Mouse (Mus musculus): ENCODE data around the gene Phrf1. TPM values are rescaled to one million over a fixed set of nuclear protein-coding genes. Genes with fewer than 3 reads are reported as not detected.

Gene Phrf1
- polyA plus RNA-seq, 1 experiment from 2014 or later, result 96.1 TPM

DNA sequence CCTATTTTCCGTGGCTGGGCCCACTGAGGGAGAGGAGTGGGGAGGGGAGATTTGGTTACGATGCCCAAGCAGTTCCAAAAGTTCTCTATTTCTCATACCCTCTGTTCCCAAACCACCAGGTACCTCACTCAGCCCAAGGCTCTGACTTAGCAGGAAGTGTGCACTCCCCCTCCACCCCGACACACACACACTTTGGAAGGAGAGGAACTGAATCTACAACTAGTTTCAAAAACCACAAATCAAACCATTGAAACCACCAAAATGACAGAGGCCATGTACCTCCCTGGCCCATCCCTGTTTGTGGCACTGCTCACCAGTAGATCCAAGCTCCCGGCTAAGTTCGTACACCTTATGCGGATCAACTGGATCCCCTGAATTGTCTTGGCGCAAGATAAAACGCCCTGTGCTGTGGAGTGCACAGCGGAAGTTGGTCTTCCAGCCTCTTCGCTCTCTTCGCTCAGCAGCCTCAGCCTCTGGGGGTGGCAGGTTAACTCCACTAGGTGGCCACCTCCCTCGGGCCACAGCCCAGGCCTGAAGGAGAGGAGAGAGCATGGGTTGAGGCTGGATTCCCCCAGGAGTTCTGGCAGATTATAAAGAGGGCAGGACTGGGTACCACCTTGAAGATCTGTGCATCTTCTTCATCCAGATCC is 36.3 kb downstream of the Phrf1 start:
- H3K4me3 ChIP-seq (replicated peaks; ENCODE audit: low read length), result no peak overlapping the region
- H3K9me3 ChIP-seq (ENCODE audit: control insufficient read depth, low read length), result no peaks in the 10 kb centered on the region
- peaks cover 30% of the 10 kb centered on the region for H3K36me3 ChIP-seq (ENCODE audit: control insufficient read depth, insufficient read depth)
- WGBS, result 37% methylated on average over 12 of the region's 12 CpGs
- no peak overlapping the region for H3K4me2 ChIP-seq (ENCODE audit: low read length)
- H3K27ac ChIP-seq (ENCODE audit: low read length), result no peak overlapping the region
- H3K9ac ChIP-seq (replicated peaks; ENCODE audit: low read depth, low read length), result no peak overlapping the region
- peak; percentile 64 for ATAC-seq
- no peaks in the 10 kb centered on the region for H3K27me3 ChIP-seq (replicated peaks; ENCODE audit: control insufficient read depth, insufficient read depth, low read length)
- H3K4me1 ChIP-seq (replicated peaks; ENCODE audit: control insufficient read depth, insufficient read depth, low read length), result peaks cover 5% of the 10 kb centered on the region

DNA sequence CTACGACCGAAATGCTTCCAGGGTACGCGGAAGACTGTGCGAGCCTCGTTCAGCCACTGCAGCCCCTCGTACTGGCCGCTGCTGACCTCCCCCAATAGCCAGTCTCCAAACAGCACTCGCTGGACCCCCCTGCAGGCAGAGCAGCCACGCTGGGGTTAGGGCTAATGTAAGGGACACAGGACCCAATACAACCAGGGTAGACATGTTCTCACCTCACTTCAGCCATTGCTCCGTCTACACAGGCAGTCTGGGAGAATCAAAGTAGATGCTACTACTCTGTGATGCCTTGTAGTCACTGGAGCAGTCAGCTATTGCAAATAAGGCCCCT is 36.8 kb downstream of the Phrf1 start:
- Histone ChIP-seq H3K36me3 (ENCODE audit: control insufficient read depth, insufficient read depth) (peaks cover 26% of the 10 kb centered on the region), H3K9me3 (ENCODE audit: control insufficient read depth, low read length) (no peaks in the 10 kb centered on the region), H3K27me3 (replicated peaks; ENCODE audit: control insufficient read depth, insufficient read depth, low read length) (no peaks in the 10 kb centered on the region), H3K9ac (replicated peaks; ENCODE audit: low read depth, low read length) (no peak overlapping the region), H3K4me2 (ENCODE audit: low read length) (no peak overlapping the region), H3K4me3 (replicated peaks; ENCODE audit: low read length) (no peak overlapping the region), H3K27ac (ENCODE audit: low read length) (no peak overlapping the region), H3K4me1 (replicated peaks; ENCODE audit: control insufficient read depth, insufficient read depth, low read length) (peaks cover 5% of the 10 kb centered on the region)
- 39% methylated on average over 11 of the region's 11 CpGs for WGBS
- 0 out of 2 replicates have a peak, but pooled peaks have one; percentile 16 for ATAC-seq

DNA sequence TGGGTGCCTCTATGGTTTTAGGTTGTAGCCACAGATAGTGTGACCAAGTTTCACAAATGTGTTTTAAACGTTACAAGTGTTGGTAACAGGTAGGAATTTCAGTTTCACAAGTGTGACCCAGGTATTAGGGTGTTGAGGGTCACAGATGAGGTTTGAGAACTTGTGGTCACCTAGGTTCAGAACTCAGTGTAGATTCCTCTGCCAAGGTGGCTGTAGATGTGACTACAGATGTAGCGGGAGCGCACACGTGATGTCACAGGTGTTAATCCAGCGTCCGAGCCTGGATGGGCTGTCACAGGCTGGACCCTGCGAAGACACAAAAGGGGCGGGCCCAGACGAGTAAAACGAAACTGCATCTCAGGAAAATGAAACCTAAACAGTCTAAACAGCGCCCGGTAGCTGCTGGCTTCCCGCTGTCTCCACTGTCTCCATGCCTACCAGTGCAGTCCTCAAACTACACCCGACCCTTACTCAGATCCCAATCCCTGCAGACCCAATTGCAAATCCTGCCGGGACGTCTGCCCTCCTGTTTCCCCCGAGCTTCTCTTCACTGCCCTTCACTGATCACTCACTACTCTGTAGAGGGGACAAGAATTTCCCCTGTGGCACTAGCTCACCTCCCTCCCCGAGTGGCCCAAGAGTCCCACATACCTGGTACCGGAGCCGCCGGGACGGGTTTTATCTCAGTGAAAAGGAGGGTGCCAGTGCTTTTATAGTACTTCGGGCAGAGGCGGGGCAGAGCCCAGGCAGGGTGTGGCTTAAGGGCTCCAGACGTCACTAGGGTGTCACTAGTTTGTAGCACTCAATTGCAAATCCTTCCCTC is 37.4 kb downstream of the Phrf1 start, which contains the start of gene Irf7:
Gene Irf7, minus strand, starts transcription at position 743 of the 823 bp plus-strand sequence.
- H3K27me3 ChIP-seq (replicated peaks; ENCODE audit: control insufficient read depth, insufficient read depth, low read length), result no peaks in the 10 kb centered on the region
- WGBS, result 10% methylated on average over 25 of the region's 25 CpGs
- ATAC-seq, result no peak
- no peaks in the 10 kb centered on the region for H3K9me3 ChIP-seq (ENCODE audit: control insufficient read depth, low read length)
- H3K9ac ChIP-seq (replicated peaks; ENCODE audit: low read depth, low read length), result peak within 1 kb of the TSS; percentile 51
- H3K27ac ChIP-seq (ENCODE audit: low read length), result no peak within 1 kb of the TSS
- H3K4me2 ChIP-seq (ENCODE audit: low read length), result peak within 1 kb of the TSS; percentile 56
- peaks cover 5% of the 10 kb centered on the region for H3K4me1 ChIP-seq (replicated peaks; ENCODE audit: control insufficient read depth, insufficient read depth, low read length)
- peaks cover 24% of the 10 kb centered on the region for H3K36me3 ChIP-seq (ENCODE audit: control insufficient read depth, insufficient read depth)
- H3K4me3 ChIP-seq (replicated peaks; ENCODE audit: low read length), result peak within 1 kb of the TSS; percentile 36

DNA sequence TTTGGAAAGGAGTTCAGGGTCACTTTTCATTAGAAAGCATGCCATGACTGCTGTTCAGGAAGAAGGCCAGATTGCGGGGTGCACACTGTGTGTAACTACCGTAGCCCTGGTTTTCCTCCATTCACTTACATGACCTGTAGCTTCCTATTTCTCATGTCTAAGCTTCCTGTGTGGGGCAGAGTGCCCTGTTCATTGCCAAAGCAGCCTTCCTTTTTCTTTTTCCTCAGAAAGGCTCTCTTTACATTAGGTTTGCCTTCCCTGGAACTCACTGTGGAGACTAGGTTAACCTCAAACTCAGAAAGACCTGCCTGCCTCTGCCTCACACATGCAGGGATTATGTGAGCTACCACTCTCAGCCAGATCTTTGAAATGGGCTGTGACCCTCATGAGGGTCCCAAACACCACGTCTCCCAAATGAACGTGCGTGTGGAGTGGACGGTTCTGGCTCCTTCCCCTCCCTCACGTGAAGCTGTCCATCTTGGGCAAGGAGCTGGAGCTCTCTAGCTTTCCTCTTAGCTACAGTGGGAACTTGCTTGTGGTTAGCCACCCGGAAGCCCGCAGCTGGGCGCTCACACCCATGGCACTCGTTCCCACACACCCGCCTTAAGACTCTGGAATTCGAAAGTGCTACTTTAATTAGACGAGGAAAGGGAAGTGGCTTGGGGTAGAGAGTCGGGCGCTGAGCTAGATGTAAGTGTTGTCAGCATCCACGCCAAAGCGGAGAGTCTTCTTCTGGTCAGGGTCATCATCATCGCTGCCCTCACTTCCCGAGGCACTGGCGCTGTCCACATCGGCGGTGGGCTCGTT is 40.1 kb downstream of the Phrf1 start:
- Histone ChIP-seq H3K4me1 (replicated peaks; ENCODE audit: control insufficient read depth, insufficient read depth, low read length) (peaks cover 5% of the 10 kb centered on the region), H3K4me2 (ENCODE audit: low read length) (no peak overlapping the region), H3K27ac (ENCODE audit: low read length) (no peak overlapping the region), H3K27me3 (replicated peaks; ENCODE audit: control insufficient read depth, insufficient read depth, low read length) (no peaks in the 10 kb centered on the region), H3K36me3 (ENCODE audit: control insufficient read depth, insufficient read depth) (no peaks in the 10 kb centered on the region; the same call in 1 of the 2 replicates), H3K4me3 (replicated peaks; ENCODE audit: low read length) (no peak overlapping the region), H3K9me3 (ENCODE audit: control insufficient read depth, low read length) (no peaks in the 10 kb centered on the region), H3K9ac (replicated peaks; ENCODE audit: low read depth, low read length) (no peak overlapping the region)
- ATAC-seq, result no peak
- 82% methylated on average over 24 of the region's 24 CpGs for WGBS

DNA sequence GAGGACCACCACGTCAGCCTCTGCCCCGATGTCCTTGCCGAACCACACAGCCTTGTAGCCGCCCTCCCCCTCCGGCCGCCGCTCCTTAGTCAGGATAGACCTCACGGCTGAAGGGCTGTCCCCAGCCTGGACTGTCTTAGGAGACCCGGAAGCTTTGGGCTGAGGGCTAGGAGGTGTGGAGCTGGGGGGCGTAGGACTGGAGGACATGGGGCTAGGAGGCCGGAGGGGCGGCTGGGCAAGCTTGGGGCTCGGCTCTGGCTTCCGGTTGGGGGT is 40.6 kb downstream of the Phrf1 start:
- Histone ChIP-seq H3K4me1 (replicated peaks; ENCODE audit: control insufficient read depth, insufficient read depth, low read length) (peaks cover 5% of the 10 kb centered on the region), H3K9me3 (ENCODE audit: control insufficient read depth, low read length) (no peaks in the 10 kb centered on the region), H3K36me3 (ENCODE audit: control insufficient read depth, insufficient read depth) (no peaks in the 10 kb centered on the region; the same call in 1 of the 2 replicates), H3K27ac (ENCODE audit: low read length) (no peak overlapping the region), H3K4me2 (ENCODE audit: low read length) (no peak overlapping the region), H3K4me3 (replicated peaks; ENCODE audit: low read length) (no peak overlapping the region), H3K9ac (replicated peaks; ENCODE audit: low read depth, low read length) (no peak overlapping the region), H3K27me3 (replicated peaks; ENCODE audit: control insufficient read depth, insufficient read depth, low read length) (no peaks in the 10 kb centered on the region)
- no peak for ATAC-seq
- WGBS, result 87% methylated on average over 14 of the region's 14 CpGs

DNA sequence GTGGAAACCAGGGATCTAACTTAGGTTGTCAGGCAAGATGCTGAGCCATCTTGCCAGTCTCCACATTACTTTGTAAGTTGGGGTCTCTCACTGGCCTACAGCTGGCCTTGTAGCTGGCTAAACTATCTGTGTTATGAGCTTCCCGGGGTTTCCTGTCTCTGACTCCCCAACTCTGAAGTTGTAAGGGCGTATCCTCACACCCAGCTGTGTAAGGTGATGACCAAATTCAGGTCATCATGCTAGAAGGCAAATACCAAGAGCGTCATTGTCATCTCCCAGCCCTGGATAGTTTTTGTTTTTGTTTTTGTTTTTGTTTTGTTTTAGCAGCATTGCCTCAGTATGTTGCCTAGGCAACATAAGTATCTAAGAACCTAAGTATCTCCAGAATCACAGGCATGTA is 42.0 kb downstream of the Phrf1 start:
- Histone ChIP-seq H3K4me2 (ENCODE audit: low read length) (no peak overlapping the region), H3K27me3 (replicated peaks; ENCODE audit: control insufficient read depth, insufficient read depth, low read length) (no peaks in the 10 kb centered on the region), H3K9ac (replicated peaks; ENCODE audit: low read depth, low read length) (no peak overlapping the region), H3K9me3 (ENCODE audit: control insufficient read depth, low read length) (no peaks in the 10 kb centered on the region), H3K27ac (ENCODE audit: low read length) (no peak overlapping the region), H3K36me3 (ENCODE audit: control insufficient read depth, insufficient read depth) (no peaks in the 10 kb centered on the region), H3K4me1 (replicated peaks; ENCODE audit: control insufficient read depth, insufficient read depth, low read length) (peaks cover 5% of the 10 kb centered on the region), H3K4me3 (replicated peaks; ENCODE audit: low read length) (no peak overlapping the region)
- 81% methylated on average over 3 of the region's 3 CpGs for WGBS
- no peak for ATAC-seq

DNA sequence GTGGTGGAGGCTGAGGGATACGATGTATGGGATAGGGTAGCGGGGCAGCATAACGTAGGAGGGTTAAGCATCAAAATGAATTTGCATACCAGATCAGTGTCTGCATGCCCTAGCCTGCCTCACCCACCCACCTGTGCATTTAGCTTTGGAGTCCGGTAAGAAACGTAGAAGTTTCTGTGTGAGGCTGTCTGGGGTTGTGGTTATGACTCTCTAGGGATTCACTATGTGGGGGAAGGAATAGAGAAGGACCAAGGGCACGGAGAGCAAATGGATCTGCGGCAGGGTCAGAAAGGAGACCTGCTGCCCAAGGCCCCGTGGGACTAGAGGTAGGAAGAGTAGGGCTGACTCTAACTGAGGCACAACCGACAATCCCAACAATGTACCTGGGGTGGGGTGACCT is 46.8 kb downstream of the Phrf1 start:
- H3K27ac ChIP-seq (ENCODE audit: low read length), result no peak overlapping the region
- no peaks in the 10 kb centered on the region for H3K9me3 ChIP-seq (ENCODE audit: control insufficient read depth, low read length)
- H3K36me3 ChIP-seq (ENCODE audit: control insufficient read depth, insufficient read depth), result no peaks in the 10 kb centered on the region
- no peak for ATAC-seq
- no peak overlapping the region for H3K4me3 ChIP-seq (replicated peaks; ENCODE audit: low read length)
- H3K4me2 ChIP-seq (ENCODE audit: low read length), result no peak overlapping the region
- 86% methylated on average over 9 of the region's 9 CpGs for WGBS
- H3K9ac ChIP-seq (replicated peaks; ENCODE audit: low read depth, low read length), result no peak overlapping the region
- H3K4me1 ChIP-seq (replicated peaks; ENCODE audit: control insufficient read depth, insufficient read depth, low read length), result peaks cover 10% of the 10 kb centered on the region
- peaks cover 2% of the 10 kb centered on the region; the same call in 1 of the 2 replicates for H3K27me3 ChIP-seq (replicated peaks; ENCODE audit: control insufficient read depth, insufficient read depth, low read length)

DNA sequence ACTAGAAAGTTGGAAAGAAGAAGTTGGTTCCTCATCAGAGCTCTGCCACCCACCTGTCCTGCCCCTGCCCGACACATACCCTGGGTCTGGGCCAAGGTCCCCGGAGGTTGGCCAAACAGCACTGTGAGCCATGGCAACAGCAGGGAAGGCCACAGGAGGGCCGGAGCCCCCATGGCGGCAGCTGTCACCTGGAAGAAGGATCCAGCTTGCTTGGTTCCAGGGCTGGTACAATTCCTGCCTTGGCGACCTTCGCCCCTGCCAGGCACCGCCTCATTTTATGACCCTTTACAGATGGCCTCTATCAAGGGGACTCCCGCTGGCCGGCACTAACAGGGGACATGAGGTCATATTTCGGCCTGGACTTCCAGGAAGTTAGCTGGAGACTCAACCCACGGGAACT is 48.0 kb downstream of the Phrf1 start, which contains the start of gene Cdhr5:
Gene Cdhr5, minus strand, starts transcription at position 241 of the 400 bp plus-strand sequence.
- H3K27me3 ChIP-seq (replicated peaks; ENCODE audit: control insufficient read depth, insufficient read depth, low read length), result peaks cover 2% of the 10 kb centered on the region; the same call in 1 of the 2 replicates
- ATAC-seq, result no peak

More for the DNA sequence above, 48.0 kb downstream of the Phrf1 start, which contains the start of gene Cdhr5:
- Histone ChIP-seq H3K4me2 (ENCODE audit: low read length) (no peak within 1 kb of the TSS), H3K4me3 (replicated peaks; ENCODE audit: low read length) (no peak within 1 kb of the TSS), H3K4me1 (replicated peaks; ENCODE audit: control insufficient read depth, insufficient read depth, low read length) (peaks cover 10% of the 10 kb centered on the region), H3K9me3 (ENCODE audit: control insufficient read depth, low read length) (no peaks in the 10 kb centered on the region), H3K27ac (ENCODE audit: low read length) (no peak within 1 kb of the TSS), H3K9ac (replicated peaks; ENCODE audit: low read depth, low read length) (no peak within 1 kb of the TSS), H3K36me3 (ENCODE audit: control insufficient read depth, insufficient read depth) (no peaks in the 10 kb centered on the region)
- 80% methylated on average over 11 of the region's 11 CpGs for WGBS

All from forebrain, embryonic 16.5 days (tissue).